Mouse (Mus musculus) layer of hippocampus, adult 9-11 months (tissue): ENCODE measurements at regions not wholly inside any gene's neighbourhood (a gene's known extent, or its start where the extent isn't known, plus 50 kb on each side); places are given as distances from the start of the nearest gene placed in this dataset.

Experiments
- DNase-seq: peaks from one replicate; pipeline ENCODE4 v3.0.0; 2022

DNA sequence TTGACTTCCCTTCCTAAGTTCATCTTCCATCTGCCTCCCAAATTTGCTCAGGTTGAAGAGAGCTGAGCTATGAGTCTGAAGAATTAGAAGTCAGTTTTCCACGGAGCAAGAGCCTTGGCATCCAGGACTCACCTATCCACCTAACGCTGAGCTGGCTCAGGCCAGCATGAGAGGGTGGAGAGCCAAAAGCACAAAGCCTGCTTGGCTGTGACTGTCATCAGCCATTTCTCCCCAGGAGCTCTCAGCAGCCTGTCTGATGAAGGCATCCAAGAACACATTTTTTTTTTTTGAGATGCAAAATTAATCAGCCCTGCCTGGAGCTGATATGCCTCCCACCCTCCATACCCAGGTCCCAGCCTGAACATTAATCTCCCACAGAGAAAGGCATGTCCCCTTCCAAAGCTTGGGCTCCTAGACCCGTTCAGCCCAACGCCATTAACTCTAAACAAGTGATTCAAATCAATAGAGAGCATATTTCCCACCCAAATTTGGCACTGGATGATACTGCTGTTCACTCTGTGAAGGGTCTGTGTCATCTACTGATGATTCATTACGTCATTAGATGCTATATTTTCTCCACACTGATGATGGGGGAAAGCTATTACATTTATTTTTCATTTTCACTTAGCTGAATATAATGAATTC, 103.8 kb upstream of the Peli1 start:
- no peak for DNase-seq

DNA sequence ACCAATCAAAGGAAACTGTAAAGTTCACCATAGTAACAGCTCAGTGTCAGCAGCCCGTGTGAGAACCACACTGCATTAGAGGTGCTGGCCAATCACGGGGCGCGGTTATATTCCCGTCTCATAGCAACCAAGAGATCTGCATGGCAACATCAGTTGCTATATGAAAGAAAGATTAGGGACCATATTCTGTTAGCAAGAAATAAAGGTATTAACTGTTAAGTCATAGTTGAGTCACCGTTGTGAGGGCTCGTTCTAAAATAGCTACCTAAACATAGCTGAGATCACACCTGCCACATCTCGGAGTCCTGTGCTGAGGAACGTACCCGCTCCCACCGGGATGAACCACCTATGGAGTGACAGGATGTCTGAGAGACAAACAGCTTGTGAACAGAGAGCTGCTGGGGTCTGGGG, 103.2 kb upstream of the Peli1 start:
- DNase-seq = peak; percentile 93

DNA sequence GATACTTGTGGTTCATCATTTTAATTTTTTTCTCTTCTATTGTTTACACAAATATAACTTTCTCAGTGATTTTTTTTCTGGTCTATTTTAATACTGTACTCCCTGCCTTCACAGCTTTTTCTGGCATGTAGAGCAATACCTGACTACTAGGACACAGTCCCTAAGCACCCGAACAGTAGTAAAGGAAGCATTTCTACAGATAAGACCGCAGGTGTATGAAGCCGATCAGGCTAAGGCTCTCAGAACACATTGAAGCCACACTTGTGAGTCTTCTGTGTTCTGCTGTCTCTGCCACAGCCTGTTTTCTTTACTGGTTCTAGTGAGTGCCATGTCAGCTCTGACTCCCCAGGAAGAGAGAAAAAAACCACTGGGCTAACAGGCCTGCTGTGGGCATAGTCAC, 102.2 kb upstream of the Peli1 start:
- DNase-seq = no peak

DNA sequence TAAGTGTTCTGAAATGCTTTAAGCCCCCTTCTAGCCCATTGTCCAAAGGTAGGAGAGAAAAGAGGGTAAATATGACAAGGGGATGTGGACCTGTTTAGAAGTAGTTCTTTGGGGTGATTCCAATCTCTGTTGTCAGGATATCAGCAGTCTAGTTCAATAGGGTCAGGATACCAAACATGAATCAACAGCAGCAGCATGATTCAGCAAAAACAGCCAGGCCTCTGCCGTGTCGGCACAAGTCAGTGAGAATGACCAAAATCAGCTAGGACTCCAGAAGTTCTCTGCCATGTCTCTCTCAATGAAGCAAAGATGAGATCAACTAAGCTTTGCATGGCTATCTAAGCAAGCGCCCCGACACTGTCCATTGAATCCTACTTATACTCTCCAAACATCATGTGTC, 97.5 kb upstream of the Peli1 start:
- DNase-seq = no peak

DNA sequence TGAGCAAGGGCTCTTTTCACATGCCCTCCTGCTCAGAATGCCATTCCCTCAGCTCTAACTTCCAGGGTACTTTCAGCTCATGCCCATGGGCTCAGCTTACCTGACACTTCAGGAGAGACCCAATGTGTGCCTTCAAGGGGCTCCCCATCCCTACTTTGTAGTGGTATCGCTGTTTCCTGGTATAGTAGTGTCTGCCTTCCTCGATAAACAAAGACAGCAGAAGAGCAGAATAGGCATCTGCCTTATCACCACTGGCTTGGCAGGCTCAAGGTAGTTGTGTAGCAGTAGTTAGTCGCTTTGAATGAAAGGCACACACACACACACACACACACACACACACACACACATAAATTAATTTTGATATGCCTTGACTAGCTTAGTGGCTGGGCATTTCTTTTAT, 89.7 kb upstream of the Peli1 start:
- DNase-seq = no peak

DNA sequence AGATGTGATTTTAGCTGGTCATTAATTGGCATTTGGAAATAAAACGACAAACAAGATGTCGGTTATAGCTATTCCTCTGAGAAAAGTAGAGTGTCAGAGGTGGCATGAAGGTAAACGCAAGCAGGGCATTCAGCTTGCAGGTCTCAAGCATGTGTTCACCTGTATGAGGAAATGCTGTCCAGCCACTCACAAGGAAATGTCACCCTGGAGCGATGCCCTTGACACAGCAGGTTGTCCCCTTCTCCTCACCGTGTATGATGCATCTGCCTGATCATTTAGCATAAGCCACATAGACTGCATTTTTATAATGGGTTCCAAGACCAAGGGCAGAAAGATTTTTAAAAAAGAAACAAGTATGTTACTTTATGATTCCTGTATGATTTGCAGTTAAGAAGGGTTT, 83.9 kb upstream of the Peli1 start:
- no peak for DNase-seq

DNA sequence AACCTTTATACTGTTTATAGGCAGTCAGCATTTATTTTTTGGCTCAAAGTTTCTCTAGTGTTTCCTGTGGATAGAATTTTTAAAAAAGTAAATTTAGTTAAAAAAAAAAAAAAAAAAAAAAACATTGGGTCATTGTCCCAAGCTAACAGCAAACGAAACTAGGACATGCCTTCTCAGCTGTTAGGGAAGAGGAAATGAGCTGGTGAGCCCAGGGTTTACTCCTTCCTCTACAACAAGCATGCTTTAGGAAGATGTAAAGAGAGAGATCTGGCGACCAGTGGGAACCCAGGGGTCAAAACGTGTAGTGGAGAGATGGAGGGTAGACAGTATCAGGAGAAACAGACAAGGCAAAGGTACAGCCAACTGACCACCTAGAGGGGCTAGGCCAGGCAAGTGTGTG, 81.6 kb upstream of the Peli1 start:
- no peak for DNase-seq

DNA sequence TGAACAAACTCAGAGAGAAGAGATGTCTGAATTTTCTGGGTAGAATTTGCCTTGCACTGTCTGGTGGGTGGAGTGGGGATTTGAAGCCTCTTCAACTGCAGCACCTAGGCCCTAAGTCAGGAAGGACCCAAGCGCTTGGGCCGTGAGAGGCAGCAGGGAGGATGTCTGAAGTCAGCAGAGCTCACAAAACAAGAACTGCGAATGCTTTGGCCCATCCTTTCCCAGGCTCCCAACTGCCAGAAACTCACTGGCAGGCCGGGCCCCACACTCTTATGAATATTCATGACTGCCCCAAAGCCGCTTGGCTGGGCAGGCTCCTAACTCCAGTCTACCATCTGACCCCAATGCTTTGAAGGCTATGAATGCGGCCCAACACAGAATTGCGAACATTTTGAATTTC, 80.2 kb upstream of the Peli1 start:
- no peak for DNase-seq

DNA sequence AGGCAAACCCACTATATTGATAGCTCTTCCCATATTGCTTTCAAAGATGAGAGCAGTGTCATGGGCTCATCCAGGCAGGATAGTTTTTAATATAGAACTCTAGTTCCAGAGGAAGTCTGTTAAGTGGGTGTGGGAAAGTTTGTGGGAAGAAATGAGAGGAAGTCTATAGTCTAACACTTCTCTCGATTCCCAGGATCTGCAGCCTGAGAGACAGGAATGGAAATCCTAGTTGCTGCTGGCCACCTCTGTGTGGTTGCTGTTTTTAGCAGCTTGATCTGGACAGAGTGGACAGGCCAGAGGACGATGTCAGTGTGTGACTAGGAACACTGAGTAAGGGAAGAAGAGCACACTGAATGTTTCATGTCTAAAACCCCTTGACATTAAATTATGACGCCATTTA, 76.8 kb upstream of the Peli1 start:
- DNase-seq = no peak

DNA sequence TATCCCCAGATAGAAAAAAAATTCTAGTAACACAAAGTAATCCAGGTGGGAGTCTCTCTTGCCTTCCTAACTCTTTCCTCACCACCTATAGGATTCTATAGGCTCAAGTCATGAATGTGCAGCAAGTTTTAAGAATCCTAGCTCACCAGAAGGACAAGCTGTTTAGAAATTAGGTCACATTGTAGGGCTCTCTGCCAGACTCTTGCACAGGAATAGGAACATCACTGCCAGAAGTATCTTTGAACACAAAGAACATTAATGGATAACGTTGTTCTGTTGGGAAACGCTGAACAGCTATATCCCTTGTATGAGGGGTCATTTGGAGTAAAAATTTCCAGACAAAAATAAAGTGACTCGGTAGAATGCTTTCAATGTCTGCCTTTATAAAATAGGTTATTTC, 75.6 kb upstream of the Peli1 start:
- DNase-seq = no peak

DNA sequence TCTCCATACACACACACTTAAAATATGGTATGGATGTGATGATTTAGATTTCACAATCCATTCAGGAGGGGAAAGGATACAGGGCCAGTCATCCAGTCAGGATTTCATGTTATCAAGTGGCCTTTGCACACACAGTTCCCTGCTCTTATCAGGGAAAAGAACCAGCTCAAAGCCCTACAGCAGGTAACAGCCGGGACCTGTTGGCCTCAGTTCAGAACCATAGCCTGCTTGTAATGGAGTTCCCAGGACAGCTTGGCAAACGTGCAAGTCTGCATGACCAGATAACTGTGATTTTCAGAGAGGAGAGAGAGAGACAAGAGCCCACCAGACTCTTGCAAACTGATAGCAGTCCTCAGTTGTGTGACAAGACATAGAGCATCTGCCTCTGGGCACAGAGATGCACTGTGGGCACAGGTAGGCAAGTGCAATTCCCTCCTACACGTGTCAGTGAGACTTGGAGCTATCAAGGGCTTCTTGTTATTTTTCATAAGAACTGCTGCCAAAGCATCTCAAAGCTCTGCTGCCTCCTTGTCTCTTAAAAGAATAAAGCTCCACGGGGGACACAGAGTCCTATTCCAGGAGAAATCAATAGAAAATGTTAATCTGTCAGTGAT, 74.9 kb upstream of the Peli1 start:
- DNase-seq = no peak

DNA sequence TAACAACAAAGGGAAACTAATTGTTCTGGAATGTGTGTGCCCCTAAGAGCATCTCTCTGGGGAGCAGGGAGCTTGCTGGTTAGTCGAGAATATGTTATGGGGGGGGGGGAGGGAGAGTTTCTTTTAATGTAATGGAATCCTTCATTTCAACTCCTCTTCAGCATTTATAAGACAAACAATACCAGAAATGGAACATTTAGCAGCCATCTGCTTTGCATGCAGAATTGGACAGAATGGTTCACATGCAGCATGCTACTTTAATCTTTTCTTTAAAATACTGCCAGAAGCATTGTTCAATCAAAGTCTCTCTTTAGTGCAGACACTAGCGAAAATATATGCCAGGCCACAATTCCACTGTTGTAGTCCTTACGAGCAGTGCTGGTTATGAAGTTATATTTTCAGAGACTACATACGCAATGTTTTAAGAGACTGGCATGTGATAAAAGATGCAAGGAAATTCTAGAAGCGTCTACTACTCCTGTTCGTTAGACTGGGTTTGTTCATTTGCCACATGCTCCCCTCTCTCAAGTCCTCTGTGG, 74.2 kb upstream of the Peli1 start:
- no peak for DNase-seq

DNA sequence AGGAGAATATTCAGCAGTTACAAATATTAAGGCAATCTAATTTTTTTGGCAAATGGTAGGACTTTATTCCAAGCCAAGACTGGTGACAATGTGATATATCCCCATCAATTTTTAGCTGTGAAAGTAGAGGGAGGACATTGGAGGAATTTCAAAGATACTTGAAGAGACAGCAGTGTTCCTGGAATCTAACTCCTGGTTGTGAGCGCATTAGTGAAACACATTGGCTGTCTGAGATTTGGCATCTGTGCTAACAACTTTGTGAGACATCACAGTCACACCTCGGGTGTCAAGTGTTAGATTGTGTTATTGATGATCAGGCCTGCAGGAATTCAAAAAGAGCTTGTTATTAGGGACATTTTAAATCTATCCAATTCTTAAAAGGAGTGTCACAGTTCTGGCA, 71.3 kb upstream of the Peli1 start:
- DNase-seq = no peak

DNA sequence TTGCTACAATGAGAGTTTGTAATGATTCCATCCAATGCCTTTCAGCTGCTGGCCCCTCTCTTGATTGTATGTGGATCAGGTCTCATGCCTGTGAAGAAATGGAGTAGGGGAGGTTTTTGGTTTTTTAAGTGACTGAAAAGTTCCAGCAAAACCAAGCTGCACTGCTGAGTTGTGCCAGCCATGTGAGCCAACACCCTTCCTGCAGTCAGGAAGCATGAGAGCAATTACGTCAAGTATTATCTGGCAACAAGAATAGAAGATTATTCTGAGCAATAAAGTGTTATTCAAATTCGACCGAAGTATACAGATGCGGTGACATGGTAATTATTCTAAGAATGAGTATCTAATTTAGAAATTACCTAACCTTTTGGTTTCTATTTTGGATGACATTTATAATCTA, 67.0 kb upstream of the Peli1 start:
- no peak for DNase-seq

DNA sequence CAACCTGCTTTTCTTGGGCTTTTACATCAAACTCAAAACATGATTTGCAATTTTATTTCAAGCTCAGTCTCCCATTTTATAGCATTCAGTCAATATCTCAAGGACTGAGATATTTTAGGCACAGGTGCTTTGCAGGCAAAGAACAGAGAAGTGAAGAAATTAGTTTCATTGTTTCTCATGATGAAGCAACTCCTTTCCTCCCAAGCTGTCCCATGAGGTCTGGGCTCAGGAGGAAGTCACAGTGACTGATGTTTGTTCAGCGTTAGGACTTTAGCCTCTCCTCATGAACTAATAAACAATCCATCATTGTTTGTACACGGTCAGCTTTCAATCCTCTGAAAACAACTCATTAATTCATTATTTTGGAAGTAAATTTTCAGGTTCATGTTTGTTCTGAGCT, 66.6 kb upstream of the Peli1 start:
- DNase-seq = no peak

DNA sequence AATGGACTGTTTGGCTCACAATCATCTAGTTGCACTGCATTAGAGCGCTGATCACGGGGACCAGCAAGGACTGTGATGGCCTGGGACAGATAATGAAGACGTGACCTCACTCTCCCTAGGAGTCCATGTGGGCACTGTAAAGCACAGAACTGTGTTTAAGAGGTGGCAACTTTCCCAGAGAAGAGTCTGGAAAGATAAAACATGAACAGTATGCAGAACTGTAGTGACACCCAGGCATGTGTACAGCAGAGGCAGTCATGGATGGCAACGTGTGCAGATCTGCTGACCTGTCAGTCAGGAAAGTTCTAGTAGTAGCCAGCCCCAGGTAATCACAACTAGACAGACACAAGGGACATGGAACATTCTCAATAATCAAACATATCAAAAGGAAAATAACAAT, 63.8 kb upstream of the Peli1 start:
- no peak for DNase-seq

DNA sequence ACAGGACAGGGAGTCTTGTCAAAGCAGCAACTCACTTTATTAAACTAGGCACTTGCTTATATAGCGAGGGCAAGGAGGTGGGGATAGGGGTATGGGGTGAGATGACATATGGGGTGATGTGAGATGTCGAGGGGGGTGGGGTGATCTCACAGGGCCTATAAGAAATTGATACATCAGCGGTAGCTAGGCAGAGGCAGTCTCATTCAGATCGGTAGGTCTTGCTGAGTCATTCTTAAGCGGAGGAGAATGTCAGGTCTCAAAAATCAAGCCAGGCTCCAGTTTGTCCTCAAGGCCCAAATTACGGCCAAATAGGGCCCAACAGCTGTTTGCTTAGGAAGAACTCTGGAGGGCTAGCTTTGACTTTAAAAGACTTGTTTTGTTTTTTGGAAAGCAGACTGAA, 60.7 kb upstream of the Peli1 start:
- no peak for DNase-seq

DNA sequence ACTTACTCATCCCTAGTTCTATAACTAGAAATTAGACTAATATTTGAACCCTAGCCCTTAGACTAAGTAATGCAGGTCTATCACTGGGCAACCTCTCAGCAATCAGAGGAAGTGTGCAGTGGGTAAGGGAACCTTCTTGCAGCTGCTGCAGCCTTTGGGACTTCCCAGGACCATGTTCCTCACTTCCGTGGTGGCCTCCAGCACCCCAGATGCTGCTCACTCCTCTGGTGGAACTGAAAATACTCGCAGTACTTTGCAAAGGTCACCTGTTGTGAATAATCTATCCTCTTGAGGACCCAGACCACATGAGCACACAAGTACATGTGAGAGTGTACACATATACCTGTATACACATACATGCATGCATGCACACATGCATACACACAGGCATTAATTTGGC, 59.3 kb upstream of the Peli1 start:
- no peak for DNase-seq

DNA sequence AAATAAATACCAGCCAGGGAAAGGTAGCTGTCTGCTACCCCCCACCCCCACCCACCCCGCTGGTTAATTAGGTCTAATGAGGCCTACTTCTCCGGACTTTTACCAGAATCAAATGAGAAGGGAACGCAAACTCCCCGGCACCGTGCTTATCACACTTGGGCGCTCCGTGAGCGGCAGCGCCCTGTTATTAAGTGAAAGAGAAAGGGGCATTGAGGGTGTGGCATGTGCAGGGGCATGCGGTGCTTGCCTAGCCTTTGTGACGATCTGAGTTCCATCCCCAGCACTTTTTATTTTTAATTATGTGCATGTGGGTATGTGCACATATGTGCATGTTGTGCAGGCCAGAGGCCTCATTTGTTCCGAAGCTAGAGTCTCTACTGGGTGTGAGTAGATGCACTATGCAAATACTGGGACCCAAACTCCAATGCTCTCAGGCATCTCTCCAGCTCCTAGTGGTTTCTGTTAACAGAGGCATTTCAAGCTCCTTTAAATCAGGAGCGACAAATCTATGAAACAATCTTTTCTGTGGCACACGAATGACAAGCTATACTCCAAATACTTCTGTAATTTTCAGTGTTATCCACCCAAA, 57.8 kb upstream of the Peli1 start:
- no peak for DNase-seq

DNA sequence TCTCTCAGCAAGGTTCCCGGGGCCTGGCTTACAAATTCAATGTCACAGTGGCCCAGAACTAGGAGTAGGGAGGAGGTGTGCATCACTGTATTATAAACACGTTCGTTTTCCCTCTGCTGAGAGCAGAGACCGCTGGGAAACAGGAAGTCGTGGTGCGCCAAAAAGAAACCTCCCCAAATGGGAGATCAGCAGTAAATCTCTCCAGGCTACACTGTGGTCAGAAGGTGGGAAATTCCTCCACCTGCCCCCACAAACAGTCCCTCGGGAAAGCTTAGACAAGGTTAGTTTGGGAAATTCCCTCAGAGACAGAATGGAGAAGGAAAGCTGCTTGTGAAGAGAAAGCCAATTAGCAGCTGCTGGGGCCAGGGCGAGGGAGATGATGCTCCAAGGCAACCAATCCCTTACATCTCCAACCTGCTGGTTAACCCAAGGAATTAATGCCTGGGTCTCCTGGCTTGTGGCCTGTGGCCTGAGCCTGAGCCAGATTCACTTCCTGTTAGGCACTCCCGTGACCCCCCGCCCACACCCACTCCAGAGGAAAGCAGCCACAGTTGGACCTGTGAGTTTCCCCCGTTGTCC, 57.2 kb upstream of the Peli1 start:
- DNase-seq = peak; percentile 78

DNA sequence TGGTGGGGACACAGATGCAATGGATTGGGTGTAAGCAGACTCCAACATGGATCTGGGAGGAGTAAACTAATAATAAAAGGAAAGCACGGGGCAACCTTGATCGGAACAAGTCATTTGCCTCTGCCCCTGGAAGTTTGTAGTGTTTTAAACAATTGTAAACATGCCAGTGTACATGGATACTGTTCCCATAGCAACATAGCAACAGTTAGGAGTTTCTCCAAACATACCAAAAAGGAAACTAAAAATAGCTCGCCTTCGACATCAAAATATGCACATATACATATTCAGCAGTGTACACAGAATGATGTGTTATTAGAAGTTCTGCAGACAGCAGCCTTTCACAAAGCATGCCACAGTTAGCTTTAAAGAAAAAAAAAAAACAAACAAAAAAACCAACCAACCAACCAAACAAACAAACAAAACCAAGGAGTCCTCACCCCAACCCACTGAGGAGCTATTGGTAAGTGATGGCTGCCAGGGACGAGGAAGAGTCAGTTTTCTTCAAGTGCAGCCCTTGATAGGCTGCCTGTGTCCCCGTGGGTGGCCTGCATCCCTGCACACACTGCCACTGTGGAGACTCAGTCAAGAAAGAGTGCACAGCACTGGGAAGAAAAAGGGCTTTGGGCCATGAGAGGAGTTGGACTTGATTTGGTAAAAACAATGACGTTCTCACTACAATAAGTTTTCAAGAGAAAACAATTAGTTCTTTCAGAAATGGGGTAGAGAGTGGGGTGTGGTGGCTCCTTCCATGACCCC, 54.8 kb upstream of the Peli1 start:
- DNase-seq = no peak

DNA sequence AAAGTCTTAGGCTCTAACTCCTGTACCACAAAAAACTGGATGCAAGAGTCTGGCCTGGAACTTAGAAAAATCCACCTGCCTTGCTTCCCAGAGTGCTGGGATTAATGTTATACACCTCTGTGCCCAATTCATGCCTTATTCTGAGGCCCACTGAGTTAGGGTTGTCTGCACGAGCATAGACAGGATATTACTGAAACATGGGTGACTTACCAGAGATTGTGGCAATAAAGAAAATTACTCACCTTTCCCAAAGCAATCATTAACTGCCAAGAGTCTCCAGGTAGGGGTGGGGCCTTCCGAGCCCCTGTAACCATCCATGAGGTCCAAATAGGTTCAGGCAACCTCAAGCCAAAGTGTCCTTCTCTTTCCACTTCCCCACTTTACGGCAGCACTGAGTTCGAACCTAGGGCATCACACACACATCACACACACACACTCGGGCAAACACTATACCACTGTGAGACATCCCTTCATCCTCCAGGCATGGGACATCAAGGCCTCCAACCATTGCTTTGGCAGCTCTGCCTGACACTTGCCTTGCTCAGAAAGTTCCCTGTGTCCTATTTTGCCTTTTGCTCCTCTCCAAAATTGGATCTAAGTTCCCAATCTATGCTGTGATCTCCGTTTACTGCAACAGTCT, 53.7 kb upstream of the Peli1 start:
- no peak for DNase-seq

DNA sequence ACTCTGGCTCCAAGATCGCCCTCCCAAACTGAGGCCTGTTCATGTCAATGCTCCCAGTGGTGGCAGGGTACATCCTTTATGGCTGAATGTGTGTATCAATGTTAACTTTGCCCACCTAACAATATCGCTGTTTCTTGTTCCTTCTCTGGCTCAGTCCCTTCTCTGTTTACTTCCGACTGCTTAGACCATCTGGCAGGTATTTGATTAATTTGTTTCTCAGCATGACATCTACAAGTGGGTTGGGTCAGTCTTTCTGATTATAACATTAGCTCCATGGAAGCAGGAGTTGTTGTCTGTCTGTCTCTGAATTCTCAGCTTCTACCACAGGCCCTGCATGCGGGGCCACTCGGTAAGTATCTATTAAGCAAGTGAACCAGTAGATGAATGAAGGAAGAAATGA, 49.9 kb upstream of the Peli1 start:
- DNase-seq = no peak
